Mouse (Mus musculus): ENCODE measurements around the gene Sphk2.
"Not testable (repeated sequence)": the region's sequence is repeated elsewhere in the genome, so short reads cannot be mapped to it uniquely, and the experiment has no call there.

Gene Sphk2

DNA sequence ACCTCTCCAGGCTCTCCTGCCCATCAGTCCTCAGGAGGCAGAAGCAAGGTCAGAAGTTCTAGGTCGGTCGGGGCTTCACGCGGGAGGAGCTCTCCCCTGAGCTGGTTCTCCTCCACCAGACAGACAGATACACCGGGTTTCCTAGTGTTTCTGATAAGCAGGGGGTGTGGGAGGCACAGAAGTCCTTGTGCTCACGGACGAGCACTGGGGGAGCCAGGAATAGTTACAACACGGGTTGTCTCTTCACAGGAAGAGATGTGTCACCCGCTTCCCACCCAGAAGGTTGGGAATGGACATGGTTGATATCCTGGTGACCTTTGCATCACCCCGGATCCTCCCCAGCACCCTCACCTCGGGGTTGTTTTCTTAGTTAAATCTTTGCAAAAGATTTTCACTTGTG lies 28.0 kb downstream of the Sphk2 start:
- DNase-seq = no peak

DNA sequence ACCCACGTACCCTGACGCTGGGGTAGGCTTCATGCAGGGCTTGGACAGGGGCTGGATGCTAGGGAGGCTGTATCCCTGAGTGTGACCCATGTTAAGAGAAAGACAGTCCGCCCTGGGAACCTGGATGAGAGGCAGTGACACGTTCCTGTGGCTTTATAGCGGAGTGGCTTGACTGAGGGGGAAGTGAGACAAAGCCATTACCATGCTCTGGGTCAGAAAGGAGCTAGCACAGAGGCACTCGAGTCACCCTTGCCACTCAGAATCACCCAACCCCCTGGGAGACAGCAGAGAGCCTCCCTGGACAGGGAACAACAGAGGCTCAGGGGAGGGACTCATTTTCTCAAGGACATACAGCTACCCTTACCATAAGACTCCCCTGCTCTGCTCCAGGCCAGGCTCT lies 28.7 kb downstream of the Sphk2 start:
- DNase-seq = no peak

DNA sequence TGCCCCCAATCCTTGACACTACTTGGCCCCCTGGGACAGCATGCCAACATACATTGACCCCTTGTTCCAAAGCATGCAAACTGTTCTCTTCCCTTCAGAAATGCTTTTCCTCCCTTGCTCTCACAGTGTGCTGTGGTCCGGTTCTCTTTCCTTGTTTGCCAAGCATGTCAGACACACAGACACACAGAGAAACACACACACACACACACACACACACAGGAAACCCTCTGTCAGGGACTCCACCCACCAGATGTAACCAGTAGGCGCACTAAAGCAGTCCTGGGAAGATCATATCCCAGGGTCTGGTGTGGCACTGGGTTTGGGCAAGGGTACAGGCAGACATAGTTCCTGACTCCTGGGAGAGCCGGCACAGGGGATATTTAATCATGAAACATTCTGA lies 31.0 kb downstream of the Sphk2 start:
- DNase-seq = no peak

DNA sequence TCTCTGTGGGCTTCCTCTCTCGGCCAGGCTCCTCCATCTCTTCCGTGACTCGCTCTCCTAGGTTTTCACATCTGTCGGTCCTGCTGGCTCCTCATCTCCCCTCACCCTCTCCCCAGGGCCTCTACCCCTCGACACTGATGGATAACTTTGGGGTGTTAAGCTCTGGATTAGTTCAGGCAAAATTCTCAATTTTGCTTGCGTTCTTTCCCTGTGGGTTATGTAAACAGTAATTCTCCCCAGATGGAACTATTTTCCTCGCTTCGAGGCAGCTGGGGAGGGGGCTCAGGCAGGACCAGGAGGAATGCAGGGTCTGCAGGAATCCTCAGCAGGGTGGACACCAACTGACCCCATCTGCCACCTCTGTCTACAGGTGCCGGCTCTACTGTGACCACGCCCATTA lies 32.0 kb downstream of the Sphk2 start:
- DNase-seq = no peak

DNA sequence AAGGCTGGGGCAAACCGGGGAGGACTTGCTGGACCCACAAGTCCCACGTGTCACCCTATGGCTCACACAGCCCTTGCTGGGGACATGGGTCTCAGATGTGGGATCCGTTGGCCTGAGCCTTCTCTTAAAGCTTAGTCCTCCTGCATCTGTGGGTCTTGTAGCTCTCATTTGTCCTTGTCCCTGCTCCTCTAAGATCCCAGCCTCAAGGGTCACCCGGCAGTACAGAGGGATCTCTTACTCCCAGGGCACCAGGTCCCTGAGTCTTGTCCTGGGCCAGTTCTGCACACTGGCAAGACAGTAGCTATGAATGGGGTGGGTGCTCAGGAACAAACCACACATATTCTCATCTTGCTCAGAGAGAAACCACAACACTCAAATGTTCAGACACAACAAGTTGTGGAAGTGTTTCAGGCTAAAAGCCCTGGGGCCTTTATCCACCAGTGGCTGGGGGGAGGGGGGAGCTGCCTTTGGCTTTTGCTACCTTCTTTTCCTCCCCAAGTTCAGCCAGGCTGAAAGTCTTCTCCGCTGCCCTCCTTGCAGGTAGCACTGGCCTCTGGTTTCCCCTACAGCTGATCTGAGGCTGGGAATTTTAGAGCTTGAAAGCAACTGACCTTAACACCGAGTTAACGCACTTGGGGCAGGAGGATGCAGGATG lies 34.3 kb downstream of the Sphk2 start, which contains the start of gene Ntn5:
TSS of gene Ntn5 (plus strand) at position 627 of the 655 bp plus-strand sequence.
- no peak for DNase-seq

DNA sequence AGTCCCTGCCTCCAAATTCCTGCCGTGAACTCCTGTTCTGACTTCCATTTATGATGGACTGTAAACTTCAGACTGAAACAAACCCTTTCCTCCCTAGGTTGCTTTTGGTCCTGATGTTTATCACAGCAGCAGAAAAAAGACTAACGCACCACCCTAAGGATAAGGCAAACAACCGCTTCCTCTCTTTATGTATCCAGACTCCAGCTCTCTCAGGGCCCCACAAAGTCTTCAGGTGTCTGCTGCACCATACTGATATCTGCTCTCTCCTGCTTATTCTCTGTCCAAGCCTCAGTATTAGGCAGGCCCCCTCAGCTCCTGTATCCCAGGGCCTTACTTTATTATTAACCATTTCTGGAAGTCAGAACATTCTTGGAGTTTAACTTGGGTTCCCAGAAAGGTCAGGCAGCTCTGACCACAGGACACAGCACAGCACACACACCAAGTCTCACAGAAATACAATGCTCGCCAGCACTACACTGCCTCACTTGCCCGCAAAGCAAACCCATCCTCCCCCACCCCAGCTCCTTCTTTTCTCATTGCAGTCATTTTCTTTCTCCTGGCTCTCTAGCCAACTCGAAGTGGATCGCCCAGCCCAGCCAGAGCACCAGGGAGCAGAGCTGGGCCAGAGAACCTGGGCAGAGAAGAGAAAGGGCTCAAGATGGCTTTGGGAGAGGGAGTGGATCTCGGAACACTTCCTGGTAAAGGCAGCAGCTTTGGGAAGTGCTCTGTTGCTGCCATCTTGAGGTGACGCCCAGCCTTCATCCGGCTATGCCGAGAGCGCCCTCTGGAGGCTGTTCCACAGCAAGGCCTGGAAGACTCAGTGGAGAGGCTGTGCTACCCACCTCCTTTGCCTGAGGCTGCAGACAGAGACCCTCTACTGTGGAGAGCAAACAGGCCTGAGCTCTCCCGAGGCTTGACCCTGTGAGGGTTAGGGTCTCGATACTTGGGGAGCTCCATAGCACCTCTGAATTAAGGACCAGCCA lies 35.4 kb downstream of the Sphk2 start:
- DNase-seq = peak; percentile 88

DNA sequence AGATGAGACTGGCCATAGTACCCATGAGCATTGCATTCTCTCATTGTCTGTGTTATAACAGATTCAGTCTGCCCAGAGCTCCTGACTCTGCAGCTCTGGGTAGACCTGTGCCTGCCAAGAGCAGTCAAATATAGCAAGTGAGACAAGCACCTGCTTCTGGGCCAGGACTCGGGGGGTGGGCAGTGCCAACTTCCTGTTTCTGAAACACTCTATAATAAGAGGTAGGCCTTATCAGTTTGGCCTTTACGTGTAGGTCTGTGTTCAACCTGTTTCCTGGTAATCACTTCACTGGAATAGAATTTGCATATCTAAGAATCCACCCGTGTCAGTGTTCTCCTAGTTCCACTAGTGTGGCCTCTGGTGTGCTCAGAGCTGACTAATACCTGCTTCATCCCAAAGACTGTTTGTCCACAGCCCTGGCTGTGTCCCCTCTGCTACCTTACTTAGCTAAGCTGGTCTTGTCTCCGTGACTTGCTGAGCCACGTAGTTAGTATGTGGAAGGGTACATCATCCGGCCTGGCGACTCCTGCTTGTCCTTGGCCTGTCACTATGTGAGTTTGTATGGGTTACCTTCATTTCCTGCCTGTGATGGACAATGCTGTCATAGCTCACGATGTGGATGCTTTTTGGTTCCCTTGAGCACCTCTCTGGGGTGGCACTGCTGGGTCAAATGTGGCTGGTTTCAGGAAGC lies 36.6 kb downstream of the Sphk2 start:
- DNase-seq = no peak

DNA sequence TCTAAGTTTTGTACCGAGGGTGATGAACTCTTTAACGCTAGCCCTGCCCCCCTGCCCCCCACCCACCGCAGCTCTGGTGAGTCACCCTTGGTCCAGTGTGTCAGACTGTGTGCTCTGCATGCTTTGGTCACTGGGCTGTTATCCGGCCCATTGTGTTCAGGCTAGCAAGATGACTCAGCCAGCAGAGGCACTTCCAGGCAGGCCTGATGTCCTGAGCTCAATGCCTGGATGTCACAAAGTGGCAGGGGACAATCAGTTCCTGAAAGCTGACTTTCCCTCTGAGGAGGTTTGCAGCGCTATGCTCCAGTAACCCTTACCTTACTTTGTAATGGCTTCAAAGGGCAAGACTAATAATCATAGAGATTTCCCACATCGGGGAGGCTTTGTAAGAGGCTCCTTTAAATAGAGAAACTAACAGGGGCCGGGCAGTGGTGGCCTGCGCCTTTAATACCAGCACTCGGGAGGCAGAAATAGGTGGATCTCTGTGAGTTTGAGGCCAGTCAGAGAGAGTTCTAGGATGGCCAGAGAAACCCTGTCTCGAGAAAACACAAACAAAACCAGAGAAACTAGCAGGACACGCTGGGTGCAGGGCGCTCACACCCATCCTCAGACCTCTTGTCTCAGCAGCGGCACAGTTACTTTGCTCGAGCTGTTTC lies 37.7 kb downstream of the Sphk2 start:
- DNase-seq = no peak

DNA sequence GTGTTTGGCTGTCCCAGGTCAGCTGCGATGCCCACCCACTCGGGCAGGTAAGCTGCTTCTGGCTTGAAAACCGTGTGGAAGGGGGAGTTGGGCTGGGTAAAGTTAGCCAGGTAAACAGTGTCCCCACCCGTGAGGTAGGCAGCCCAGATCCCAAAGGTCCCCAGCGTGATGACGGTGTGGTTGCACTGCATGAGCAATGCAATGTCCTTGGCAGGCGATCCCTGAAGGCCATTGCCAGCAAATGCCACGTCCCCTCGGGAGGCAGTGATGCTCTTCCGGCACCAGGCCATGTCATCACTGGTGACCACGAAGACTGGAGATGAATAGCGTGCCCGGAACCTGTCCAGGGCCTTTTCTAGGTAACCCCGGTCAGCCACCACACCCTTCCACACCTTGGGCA lies 39.3 kb downstream of the Sphk2 start:
- DNase-seq = no peak

DNA sequence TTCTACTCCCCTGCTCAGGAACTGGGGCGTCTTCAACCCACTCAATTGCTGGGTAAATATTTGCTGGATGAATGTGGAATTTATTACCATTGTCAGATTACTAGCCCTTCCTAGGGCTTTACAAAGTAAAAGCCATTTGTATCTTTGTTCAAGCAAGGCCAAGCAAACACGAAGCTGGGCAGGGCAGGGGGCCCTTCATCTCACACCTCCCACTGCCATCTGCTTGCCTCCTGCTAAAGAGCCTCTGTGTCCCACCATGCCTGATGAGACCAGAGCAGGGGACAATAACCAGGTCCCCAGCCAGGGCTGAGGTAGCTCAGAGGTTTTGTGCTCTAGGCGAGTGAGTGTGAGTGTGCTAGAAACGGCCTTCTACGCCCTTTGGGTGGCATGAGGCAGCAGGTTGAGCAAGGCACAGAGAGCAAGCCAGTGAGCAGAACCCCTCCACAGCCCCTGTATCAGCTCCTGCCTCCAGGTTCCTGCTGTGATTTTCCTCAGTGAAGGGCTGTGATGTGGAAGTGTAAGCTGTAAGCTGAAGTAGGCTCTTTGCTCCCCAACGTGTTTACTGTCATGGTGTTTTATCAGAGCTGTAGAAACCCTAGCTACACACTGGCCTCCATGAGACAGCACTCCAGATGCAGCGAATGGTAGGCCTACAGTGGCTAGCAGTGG lies 40.0 kb downstream of the Sphk2 start:
- DNase-seq = no peak

DNA sequence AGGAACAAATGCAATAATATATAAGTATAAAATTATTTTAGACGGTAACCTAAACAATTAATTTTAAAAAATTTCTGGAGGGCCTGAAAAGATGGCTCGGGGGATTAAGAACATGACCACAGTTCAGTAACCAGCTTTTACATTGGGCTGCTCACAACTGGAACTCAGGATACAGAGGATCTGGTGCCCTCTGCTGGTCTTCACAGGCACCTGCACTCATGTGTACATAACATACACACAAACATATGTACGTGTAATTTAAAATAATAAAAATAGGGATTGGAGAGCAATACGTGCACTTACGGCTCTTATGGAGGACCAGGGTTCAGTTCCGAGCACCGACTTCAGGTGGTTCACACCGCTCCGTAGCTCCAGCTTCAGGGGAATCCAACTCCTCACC lies 48.9 kb downstream of the Sphk2 start:
- no peak for DNase-seq

DNA sequence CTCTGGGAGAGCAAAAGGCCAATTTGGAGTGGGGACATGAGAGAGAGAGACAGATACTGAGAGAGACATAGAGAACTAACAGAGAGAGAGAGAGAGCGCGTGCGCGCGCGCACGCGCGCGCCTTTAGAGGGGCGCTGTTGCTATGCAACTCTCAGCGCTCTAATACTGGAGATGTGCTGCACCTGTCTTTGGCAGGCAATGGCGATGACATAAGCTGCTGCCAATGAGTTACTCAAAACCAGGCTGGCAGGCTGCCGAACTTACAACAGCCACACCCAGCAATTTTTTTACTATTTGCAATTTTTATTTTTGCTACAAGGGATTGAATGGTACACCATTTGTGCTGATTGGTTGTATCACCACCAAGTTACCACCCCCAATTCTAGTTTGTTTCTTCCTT lies 50.0 kb downstream of the Sphk2 start:
- DNase-seq = no peak

DNA sequence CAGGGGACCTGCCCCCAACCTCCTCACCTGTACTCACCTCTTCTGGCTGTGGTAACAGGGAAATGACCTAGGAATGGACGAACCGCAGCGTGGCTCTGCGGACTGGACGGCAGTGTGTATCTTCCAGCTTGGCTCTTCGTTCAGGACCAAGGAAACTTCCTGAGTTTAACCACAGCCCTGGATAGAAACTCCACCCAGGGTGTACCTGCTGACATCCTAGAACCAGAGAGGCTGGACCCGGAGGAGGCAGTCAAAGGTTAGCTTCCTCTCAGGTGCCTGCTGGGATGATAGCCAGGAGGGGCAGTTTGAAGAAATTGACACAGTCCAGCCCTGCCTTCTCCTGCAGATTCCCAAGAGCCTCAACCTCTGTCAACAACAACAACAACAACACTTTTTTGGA lies 51.6 kb downstream of the Sphk2 start, which contains the start of gene Fut2:
TSS of gene Fut2 (minus strand) at position 234 of the 400 bp plus-strand sequence.
- DNase-seq = no peak

DNA sequence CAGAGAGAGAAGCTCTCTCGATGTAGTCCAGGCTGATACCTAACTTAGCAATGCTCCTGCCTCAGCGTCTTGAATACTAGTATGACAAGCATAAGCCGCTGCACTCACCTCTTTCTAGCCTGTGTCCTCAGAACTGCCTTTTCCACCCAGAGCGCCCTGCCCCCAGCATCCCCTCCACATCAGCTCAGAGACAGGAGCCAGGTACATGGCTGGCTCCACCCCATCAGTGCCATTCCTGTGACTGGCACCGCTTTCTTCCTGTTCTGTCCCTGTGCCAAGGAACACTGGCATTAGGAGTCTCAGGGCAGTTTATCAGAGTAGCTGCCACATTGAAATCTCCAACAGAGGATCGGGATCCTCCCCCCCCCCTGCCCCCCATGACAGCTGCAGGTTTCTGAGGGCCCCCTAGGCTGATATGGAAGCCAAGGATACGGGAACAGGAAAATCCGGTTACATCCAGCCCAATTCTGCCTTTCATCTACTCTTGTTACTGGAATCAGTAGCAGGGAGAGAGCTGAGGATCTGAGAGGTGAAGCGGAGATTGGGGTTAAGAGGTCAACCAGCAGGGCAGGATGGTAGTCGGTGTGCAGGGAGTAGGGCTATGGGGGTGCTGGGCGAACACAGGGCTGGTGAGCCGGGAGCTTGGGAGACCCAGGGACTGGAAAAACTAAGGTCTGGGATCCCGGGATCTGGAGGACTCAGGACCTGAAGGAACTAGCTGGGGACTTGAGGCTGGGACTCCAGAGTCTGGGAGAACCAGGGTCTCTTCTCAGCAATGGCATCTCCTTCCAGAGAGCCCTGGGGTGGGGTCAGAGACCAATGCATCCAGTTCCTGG lies 52.3 kb downstream of the Sphk2 start:
- DNase-seq = no peak

DNA sequence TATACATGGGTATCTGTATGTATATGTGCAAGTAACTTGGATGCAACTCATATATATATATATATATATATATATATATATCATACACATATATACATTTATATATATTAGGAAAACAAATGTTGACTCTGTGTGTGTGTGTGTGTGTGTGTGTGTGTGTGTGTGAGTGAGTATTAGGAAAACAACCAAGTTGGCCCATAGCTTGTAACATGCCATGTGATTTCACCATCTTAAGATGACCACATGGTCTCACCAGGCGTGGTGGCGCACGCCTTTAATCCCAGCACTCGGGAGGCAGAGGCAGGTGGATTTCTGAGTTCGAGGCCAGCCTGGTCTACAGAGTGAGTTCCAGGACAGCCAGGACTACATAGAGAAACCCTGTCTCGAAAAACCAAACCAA lies 56.1 kb downstream of the Sphk2 start:
- not testable (repeated sequence) for DNase-seq

DNA sequence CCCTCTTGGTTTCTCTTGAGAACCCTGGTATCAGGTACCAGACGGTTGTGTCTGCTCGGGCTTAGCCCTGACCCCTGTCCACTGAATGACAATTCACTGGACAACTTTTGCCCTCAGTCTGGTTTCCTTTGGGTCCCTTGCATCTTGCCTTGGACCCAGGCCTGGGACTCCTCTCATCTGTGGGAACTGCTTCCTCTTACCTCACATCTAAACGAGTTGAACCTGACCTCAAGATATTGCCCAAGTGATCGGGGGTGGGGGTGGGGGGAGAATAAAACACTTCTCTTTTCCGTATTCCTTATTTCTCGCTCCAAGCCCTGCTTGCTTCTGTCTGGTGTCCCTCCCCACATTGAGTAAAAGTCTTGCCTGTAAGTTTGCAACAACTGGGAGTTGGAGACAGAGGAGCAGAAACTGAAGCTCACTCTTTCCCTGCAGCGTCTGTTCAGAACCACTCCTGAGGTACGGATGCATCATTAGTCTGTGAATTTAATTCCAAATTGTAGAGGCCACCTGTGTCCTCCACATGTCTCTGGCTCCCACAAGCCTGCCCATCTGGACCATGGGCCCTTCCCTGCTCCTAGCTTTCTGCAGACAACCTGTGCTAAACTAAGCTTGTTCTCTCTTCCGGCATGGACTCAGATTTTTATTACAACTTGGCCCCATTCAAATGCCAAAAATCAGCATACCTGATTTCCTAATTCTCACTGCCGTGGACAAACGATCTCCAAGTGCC lies 56.9 kb downstream of the Sphk2 start:
- DNase-seq = no peak

Measured in liver (tissue).